Mouse (Mus musculus): ENCODE data around the gene Tcp11. TPM values are rescaled to one million over a fixed set of nuclear protein-coding genes. Genes with fewer than 3 reads are reported as not detected.

Tcp11 gene
- polyA plus RNA-seq (2016; fragmentation: Nextera tagmentation; extraction: Ambion mirVana) = 0.59 and 0.67 TPM in 2 replicates

GRCm38 (mm10) chr17:28080045-28080816, at the start of gene Tcp11:
Tcp11 (minus strand) TSS chr17:28080639.
- Histone ChIP-seq H3K36me3 (no peaks in the 10 kb centered on the region), H3K4me3 (peak within 1 kb of the TSS; percentile 76), H3K9me3 (0 out of 2 replicates have a peak, but pooled peaks cover 4% of the 10 kb centered on the region), H3K4me1 (peaks cover 36% of the 10 kb centered on the region), H3K27ac (peak within 1 kb of the TSS; percentile 79), H3K27me3 (ENCODE audit: insufficient read depth, poor library complexity, severe bottlenecking) (peaks cover 23% of the 10 kb centered on the region; the same call in 1 of the 2 replicates)
- DNase-seq (ENCODE audit: low spot score) = peak; percentile 90
- WGBS = 2% methylated on average over 53 of the region's 57 CpGs

GRCm38 (mm10) chr17:28129796-28130195, 49.4 kb upstream of the Tcp11 start:
- H3K4me1 ChIP-seq = peaks cover 11% of the 10 kb centered on the region; the same call in 1 of the 2 replicates
- no peak for DNase-seq (ENCODE audit: low spot score)
- peaks cover 10% of the 10 kb centered on the region; the same call in 1 of the 2 replicates for H3K27me3 ChIP-seq (ENCODE audit: insufficient read depth, poor library complexity, severe bottlenecking)
- H3K4me3 ChIP-seq = no peak overlapping the region
- no peaks in the 10 kb centered on the region for H3K9me3 ChIP-seq
- no peaks in the 10 kb centered on the region for H3K36me3 ChIP-seq
- no peak overlapping the region for H3K27ac ChIP-seq
- WGBS = 86% methylated on average over 5 of the region's 5 CpGs

- H3K4me3 ChIP-seq = no peak overlapping the region
- no peak overlapping the region for H3K27ac ChIP-seq
- H3K36me3 ChIP-seq = no peaks in the 10 kb centered on the region
- peaks cover 16% of the 10 kb centered on the region; the same call in 1 of the 2 replicates for H3K27me3 ChIP-seq (ENCODE audit: insufficient read depth, poor library complexity, severe bottlenecking)
- no peaks in the 10 kb centered on the region for H3K9me3 ChIP-seq
- no peak for DNase-seq (ENCODE audit: low spot score)
- peaks cover 13% of the 10 kb centered on the region for H3K4me1 ChIP-seq
- WGBS = 66% methylated on average over 8 of the region's 8 CpGs
These were observed 43.9 kb upstream of the Tcp11 start for GRCm38 (mm10) chr17:28124368-28124767.

GRCm38 (mm10) chr17:28123627-28124026, 43.2 kb upstream of the Tcp11 start:
- Histone ChIP-seq H3K27me3 (ENCODE audit: insufficient read depth, poor library complexity, severe bottlenecking) (peaks cover 16% of the 10 kb centered on the region; the same call in 1 of the 2 replicates), H3K4me3 (no peak overlapping the region), H3K4me1 (peaks cover 13% of the 10 kb centered on the region), H3K36me3 (no peaks in the 10 kb centered on the region), H3K9me3 (no peaks in the 10 kb centered on the region), H3K27ac (no peak overlapping the region)
- no peak for DNase-seq (ENCODE audit: low spot score)
- 56% methylated on average over 7 of the region's 7 CpGs for WGBS

DNA sequence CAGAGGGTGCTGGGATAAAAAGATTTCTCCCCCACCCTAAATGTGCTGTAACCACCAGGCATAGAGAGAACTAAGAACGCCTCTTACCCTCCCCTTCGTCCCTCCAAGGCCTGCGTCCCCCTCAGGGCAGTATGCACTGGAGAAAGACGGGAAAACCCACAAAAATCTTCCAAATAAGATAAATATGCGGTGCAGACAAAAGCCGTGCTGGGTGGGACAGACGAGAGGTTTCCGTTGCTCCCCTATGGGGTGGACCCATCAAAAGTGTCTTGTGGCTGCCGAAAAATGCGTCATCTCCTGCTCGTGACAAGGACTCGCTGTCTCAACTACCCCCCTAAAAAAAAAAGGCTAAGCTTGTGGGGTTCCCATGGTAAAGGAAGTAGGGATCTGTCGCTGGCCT, 42.5 kb upstream of the Tcp11 start:
- no peak for DNase-seq (ENCODE audit: low spot score)
- H3K4me1 ChIP-seq = peaks cover 17% of the 10 kb centered on the region
- 0 out of 2 replicates have a peak overlapping the region, but pooled peaks have one; percentile 7 for H3K27ac ChIP-seq
- 62% methylated on average over 13 of the region's 13 CpGs for WGBS
- no peak overlapping the region for H3K4me3 ChIP-seq
- no peaks in the 10 kb centered on the region for H3K36me3 ChIP-seq
- no peaks in the 10 kb centered on the region for H3K9me3 ChIP-seq
- H3K27me3 ChIP-seq (ENCODE audit: insufficient read depth, poor library complexity, severe bottlenecking) = peaks cover 16% of the 10 kb centered on the region; the same call in 1 of the 2 replicates

- no peak for DNase-seq (ENCODE audit: low spot score)
- 77% methylated on average over 5 of the region's 5 CpGs for WGBS
- peaks cover 16% of the 10 kb centered on the region; the same call in 1 of the 2 replicates for H3K27me3 ChIP-seq (ENCODE audit: insufficient read depth, poor library complexity, severe bottlenecking)
These were observed 40.0 kb upstream of the Tcp11 start for GRCm38 (mm10) chr17:28120460-28120859.

DNA sequence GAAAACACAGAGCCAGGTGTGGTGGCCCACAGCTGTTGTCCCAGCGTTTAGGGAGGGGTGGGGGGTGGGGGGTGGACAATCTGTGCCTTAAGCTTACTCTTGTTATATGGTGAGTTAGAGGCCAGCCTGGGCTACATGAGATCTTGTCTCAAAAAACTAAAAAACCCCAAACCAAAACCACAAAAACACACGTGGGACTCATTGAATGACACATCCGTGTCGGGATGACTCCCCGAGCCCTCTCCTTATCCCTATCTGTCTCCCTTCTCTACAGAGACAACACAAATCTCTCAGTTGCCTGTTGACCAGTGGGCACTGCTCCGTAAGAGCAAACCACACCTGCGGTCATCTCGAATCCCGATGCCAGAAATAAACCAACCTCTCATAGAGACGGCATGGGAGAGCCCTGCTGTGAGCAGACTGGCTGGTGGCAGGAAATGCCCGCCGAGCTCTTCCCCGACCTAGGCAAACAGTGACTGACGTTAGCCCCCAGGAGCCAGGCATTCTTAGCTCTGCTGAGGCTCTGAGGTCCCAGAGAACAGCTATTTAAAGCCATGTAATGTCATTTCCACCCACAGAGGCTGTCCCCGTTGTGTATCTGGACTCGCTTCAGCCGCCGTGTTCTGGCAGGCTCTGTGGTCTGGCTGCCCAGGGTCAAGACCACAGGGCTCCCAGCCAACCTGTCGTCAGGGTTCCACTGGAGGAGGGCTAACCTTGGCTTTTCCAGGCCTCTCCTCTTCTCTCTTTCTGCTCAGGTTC, 37.2 kb upstream of the Tcp11 start:
- no peak overlapping the region for H3K4me3 ChIP-seq
- peaks cover 17% of the 10 kb centered on the region; the same call in 1 of the 2 replicates for H3K4me1 ChIP-seq
- WGBS = 32% methylated on average over 19 of the region's 19 CpGs
- DNase-seq (ENCODE audit: low spot score) = no peak
- H3K27ac ChIP-seq = peak overlapping the region; percentile 81
- H3K9me3 ChIP-seq = no peaks in the 10 kb centered on the region
- H3K27me3 ChIP-seq (ENCODE audit: insufficient read depth, poor library complexity, severe bottlenecking) = no peaks in the 10 kb centered on the region
- H3K36me3 ChIP-seq = no peaks in the 10 kb centered on the region

More at GRCm38 (mm10) chr17:28120460-28120859, 40.0 kb upstream of the Tcp11 start:
- H3K4me1 ChIP-seq = peaks cover 25% of the 10 kb centered on the region
- H3K36me3 ChIP-seq = no peaks in the 10 kb centered on the region
- no peak overlapping the region for H3K27ac ChIP-seq
- no peak overlapping the region for H3K4me3 ChIP-seq
- no peaks in the 10 kb centered on the region for H3K9me3 ChIP-seq

DNA sequence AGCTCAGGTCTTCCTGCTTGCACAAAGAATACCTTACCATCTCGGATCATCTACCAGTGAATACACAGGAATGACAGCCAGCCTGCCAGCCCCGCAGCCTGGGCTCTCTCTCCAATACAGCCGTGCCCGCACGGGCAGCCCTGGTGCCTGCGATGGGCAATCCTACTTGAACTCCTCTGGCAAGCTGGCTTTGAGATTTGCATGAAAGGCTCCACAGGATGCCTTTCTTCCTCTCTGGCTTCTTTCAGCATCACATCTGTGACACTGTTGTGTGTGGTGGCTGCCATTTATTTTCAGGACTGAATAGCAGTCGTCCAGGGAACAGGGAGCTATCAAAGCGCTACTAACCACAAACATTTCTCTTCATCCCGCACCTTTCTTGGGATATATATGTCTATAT, 35.9 kb upstream of the Tcp11 start:
- Histone ChIP-seq H3K36me3 (no peaks in the 10 kb centered on the region), H3K4me3 (no peak overlapping the region), H3K27me3 (ENCODE audit: insufficient read depth, poor library complexity, severe bottlenecking) (no peaks in the 10 kb centered on the region), H3K4me1 (peaks cover 15% of the 10 kb centered on the region; the same call in 1 of the 2 replicates), H3K27ac (no peak overlapping the region), H3K9me3 (no peaks in the 10 kb centered on the region)
- no peak for DNase-seq (ENCODE audit: low spot score)
- 86% methylated on average over 9 of the region's 9 CpGs for whole genome bisulfite sequencing

GRCm38 (mm10) chr17:28112266-28112665, 31.8 kb upstream of the Tcp11 start:
- no peak for DNase-seq (ENCODE audit: low spot score)
- Histone ChIP-seq H3K4me3 (no peak overlapping the region), H3K27me3 (ENCODE audit: insufficient read depth, poor library complexity, severe bottlenecking) (no peaks in the 10 kb centered on the region), H3K27ac (no peak overlapping the region), H3K36me3 (no peaks in the 10 kb centered on the region), H3K9me3 (no peaks in the 10 kb centered on the region), H3K4me1 (peaks cover 16% of the 10 kb centered on the region)
- WGBS = 86% methylated on average over 8 of the region's 8 CpGs

DNA sequence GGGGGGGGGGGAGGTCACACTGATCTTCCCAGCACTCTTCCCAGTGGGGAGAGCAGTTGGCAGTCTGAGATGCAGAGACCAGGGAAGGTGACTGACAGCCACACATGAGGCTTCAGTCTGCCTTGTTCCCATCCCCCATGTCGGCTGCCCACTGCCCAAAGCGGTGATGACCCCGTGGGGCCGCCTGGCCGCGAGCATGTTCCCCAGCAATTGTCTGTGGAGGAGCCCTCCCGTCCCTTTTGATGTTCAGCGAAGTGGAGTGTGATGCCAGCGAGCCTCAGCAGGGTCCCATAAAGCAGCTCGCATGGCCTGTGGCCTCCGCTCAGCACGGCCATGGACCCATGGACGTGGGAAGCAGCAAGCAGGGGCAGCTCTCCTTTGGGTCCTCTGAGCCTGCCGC, 26.8 kb upstream of the Tcp11 start:
- no peaks in the 10 kb centered on the region for H3K27me3 ChIP-seq (ENCODE audit: insufficient read depth, poor library complexity, severe bottlenecking)
- 0 out of 2 replicates have a peak overlapping the region, but pooled peaks have one; percentile 9 for H3K4me3 ChIP-seq
- peaks cover 22% of the 10 kb centered on the region for H3K4me1 ChIP-seq
- 21% methylated on average over 14 of the region's 14 CpGs for WGBS
- no peak for DNase-seq (ENCODE audit: low spot score)
- no peaks in the 10 kb centered on the region for H3K9me3 ChIP-seq
- H3K27ac ChIP-seq = peak overlapping the region; percentile 69
- no peaks in the 10 kb centered on the region for H3K36me3 ChIP-seq

DNA sequence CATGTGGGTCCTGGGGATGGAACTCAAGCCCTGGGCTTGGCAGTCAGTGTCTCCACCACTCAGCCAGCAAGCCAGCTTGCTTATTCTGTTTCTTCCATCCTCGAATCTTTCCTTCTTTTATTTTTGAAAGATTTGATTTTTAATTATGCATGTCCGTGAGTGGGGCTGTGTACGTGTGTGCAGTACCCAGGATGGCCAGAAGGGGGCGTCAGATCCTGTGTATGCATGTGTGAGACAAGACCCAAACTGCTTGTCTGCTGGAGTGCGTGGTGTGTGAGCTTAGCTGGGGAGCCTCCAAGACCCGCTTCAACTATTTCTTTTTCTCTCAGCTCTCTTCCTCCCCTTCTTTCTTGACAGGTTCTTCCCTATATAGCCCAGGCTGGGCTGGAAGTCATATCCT, 25.9 kb upstream of the Tcp11 start:
- Histone ChIP-seq H3K36me3 (no peaks in the 10 kb centered on the region), H3K27ac (no peak overlapping the region), H3K9me3 (no peaks in the 10 kb centered on the region), H3K4me1 (peaks cover 22% of the 10 kb centered on the region), H3K27me3 (ENCODE audit: insufficient read depth, poor library complexity, severe bottlenecking) (no peaks in the 10 kb centered on the region), H3K4me3 (no peak overlapping the region)
- WGBS = 78% methylated on average over 6 of the region's 6 CpGs
- no peak for DNase-seq (ENCODE audit: low spot score)

DNA sequence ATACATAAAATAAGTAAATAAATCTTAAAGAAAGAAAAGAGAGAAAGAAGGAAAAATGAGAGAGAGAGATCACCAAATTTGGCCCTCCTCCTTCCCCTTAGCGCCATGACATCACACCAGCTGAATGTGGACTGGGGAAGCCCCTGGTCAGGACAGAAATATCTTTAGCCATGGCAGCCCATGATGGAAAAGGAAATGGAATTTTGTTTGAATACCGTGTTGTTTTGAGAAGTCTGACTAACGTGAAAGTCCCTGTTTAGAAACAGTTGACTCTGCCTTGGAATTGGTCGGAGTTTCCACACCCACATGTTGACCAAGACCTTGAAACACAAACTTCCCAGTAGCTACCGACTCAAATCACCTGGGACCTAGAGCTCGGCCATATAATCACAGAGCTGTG, 24.0 kb upstream of the Tcp11 start:
- Histone ChIP-seq H3K9me3 (no peaks in the 10 kb centered on the region), H3K27me3 (ENCODE audit: insufficient read depth, poor library complexity, severe bottlenecking) (no peaks in the 10 kb centered on the region), H3K36me3 (no peaks in the 10 kb centered on the region), H3K27ac (no peak overlapping the region), H3K4me3 (no peak overlapping the region), H3K4me1 (peaks cover 17% of the 10 kb centered on the region)
- 79% methylated on average over 6 of the region's 6 CpGs for WGBS
- DNase-seq (ENCODE audit: low spot score) = no peak

- H3K36me3 ChIP-seq = no peaks in the 10 kb centered on the region
- H3K4me1 ChIP-seq = peaks cover 19% of the 10 kb centered on the region
- 27% methylated on average over 10 of the region's 10 CpGs for whole genome bisulfite sequencing
- H3K4me3 ChIP-seq = no peak overlapping the region
- no peak overlapping the region for H3K27ac ChIP-seq
- H3K27me3 ChIP-seq (ENCODE audit: insufficient read depth, poor library complexity, severe bottlenecking) = 0 out of 2 replicates have a peak, but pooled peaks cover 8% of the 10 kb centered on the region
- no peaks in the 10 kb centered on the region for H3K9me3 ChIP-seq
- DNase-seq (ENCODE audit: low spot score) = no peak
These were observed 21.5 kb upstream of the Tcp11 start for GRCm38 (mm10) chr17:28101902-28102319.
